Mouse (Mus musculus) CH12.LX (cell line): Measurements from ENCODE around the gene Slc17a5.

Experiments used
- CTCF ChIP-seq, 2 experiments: IDR thresholded peaks in 1 of 2; conservative IDR thresholded peaks in 1 of 2; 2 replicates each; pipeline ENCODE4 v1.5.1; 2011 to 2012; ENCODE audit warnings: low read depth in 2 of 2, low read length in 2 of 2, improper control_type of control experiment in 1 of 2, inconsistent platforms in 1 of 2, mild to moderate bottlenecking in 1 of 2, moderate library complexity in 1 of 2
- ELF1 ChIP-seq: IDR thresholded peaks from 2 replicates; pipeline ENCODE4 v1.6.1; 2014; ENCODE audit warnings: low read depth, mild to moderate bottlenecking, inconsistent platforms, low read length, improper control_type of control experiment
- EP300 ChIP-seq: IDR thresholded peaks from 2 replicates; pipeline ENCODE4 v1.6.1; 2011; ENCODE audit warnings: low read length, improper control_type of control experiment
- MEF2A ChIP-seq: IDR thresholded peaks from 2 replicates; pipeline ENCODE4 v1.6.1; 2014; ENCODE audit warnings: low read depth, mild to moderate bottlenecking, inconsistent platforms, low read length, improper control_type of control experiment, borderline replicate concordance
- POLR2A ChIP-seq: IDR thresholded peaks from 2 replicates; pipeline ENCODE4 v1.6.1; 2011; ENCODE audit warnings: low read depth, mild to moderate bottlenecking, improper control_type of control experiment, low read length
- RAD21 ChIP-seq: IDR thresholded peaks from 2 replicates; pipeline ENCODE4 v1.6.1; 2011; ENCODE audit warnings: low read depth, mild to moderate bottlenecking, low read length, improper control_type of control experiment, moderate library complexity
- TBP ChIP-seq: conservative IDR thresholded peaks from 2 replicates; pipeline ENCODE4 v1.6.1; 2011; ENCODE audit warnings: low read depth, low read length, improper control_type of control experiment
- USF1 ChIP-seq: IDR thresholded peaks from 2 replicates; pipeline ENCODE4 v1.6.1; 2014; ENCODE audit warnings: low read depth, mild to moderate bottlenecking, inconsistent platforms, low read length, improper control_type of control experiment

GRCm38 (mm10) chr9:78491169-78491568 lies 96.7 kb downstream of the Slc17a5 start:
- no peak for TF ChIP-seq EP300
- no peak for TF ChIP-seq USF1
- TF ChIP-seq RAD21, result no peak
- no peak for TF ChIP-seq TBP
- TF ChIP-seq CTCF (conservative IDR thresholded peaks at IDR 0.05 in 1 of 2, IDR thresholded peaks at IDR 0.05 in 1 of 2; ENCODE audit: low read depth in 2 of 2, low read length in 2 of 2), result no peak
- TF ChIP-seq POLR2A, result no peak
- TF ChIP-seq ELF1, result no peak
- no peak for TF ChIP-seq MEF2A
